Mouse (Mus musculus): ENCODE data around the gene 1810010H24Rik.
"Not testable (repeated sequence)": the region's sequence is repeated elsewhere in the genome, so short reads cannot be mapped to it uniquely, and the experiment has no call there.

1810010H24Rik gene

GRCm38 (mm10) chr11:107014020-107014585 lies 11.4 kb upstream of the 1810010H24Rik start:
- DNase-seq, result no peak

- peak; percentile 45 to 53 for DNase-seq
These were observed 10.7 kb upstream of the 1810010H24Rik start for GRCm38 (mm10) chr11:107014597-107015309.

DNA sequence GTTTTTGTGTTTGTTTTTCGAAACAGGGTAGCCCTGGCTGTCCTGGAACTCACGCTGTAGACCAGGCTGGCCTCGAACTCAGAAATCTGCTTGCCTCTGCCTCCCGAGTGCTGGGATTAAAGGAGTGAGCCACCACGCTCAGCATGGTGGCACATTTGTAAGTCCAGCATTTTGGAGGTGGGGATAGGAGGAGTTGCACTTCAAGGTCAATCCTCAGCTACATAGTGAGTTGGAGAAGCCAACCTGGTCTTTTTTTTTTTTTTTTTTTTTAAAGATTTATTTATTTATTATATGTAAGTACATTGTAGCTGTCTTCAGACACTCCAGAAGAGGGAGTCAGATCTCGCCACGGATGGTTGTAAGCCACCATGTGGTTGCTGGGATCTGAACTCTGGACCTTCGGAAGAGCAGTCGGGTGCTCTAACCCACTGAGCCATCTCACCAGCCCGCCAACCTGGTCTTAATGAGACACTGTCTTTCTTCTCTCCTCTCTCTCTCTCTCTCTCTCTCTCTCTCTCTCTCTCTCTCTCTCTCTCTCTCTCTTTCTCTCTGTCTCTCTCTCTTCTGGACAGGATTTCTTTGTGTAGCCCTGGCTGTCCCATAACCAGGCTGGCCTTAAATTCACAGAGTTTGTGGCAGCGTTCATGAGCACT lies 9.8 kb upstream of the 1810010H24Rik start:
- DNase-seq, result not testable (repeated sequence)

DNA sequence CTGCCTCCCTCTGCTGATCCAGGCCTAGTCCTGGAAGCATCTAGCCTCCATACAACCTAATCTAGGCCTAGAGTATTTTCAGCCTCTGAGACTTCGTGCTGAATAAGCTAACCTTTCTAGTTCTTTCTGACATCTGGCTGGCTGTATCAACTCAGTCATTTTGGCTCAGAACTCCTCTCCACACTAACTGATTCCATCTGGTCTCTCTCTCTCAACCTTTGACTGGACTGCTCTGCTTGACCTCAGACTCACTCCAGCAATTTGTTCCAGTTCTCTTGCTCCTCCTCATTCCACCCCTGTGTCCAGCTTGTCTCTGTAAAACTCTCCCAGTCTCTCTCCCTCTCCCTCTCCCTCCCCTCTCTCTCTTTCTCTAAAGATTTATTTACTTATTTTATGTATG lies 8.6 kb upstream of the 1810010H24Rik start:
- DNase-seq, result no peak

- DNase-seq, result no peak
These were observed 8.1 kb upstream of the 1810010H24Rik start for GRCm38 (mm10) chr11:107017339-107017886.

DNA sequence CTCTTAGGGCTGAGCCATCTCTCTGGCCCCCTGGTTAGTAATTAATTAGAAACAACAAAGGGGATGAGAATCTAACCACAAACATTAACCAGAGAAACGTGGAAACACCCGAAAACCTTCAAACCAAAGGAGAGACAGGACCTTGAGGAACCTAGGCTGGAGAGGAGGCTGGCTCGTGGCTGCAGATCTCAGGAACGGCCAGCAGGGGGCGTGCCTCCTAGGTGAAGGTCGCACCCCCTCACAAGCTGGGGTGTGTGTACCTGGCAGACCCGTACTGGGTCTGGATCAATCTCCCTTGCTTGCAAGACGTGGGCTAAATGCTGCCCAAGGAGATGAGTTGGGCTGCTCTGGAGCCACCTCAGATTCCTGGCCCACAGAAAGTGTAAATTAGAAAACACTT lies 6.9 kb upstream of the 1810010H24Rik start:
- DNase-seq, result no peak

GRCm38 (mm10) chr11:107019318-107019717 lies 6.2 kb upstream of the 1810010H24Rik start:
- no peak for DNase-seq

- not testable (repeated sequence) for DNase-seq
These were observed 5.8 kb upstream of the 1810010H24Rik start for GRCm38 (mm10) chr11:107019722-107020121.

GRCm38 (mm10) chr11:107022050-107022683 lies 3.3 kb upstream of the 1810010H24Rik start:
- no peak for DNase-seq

DNA sequence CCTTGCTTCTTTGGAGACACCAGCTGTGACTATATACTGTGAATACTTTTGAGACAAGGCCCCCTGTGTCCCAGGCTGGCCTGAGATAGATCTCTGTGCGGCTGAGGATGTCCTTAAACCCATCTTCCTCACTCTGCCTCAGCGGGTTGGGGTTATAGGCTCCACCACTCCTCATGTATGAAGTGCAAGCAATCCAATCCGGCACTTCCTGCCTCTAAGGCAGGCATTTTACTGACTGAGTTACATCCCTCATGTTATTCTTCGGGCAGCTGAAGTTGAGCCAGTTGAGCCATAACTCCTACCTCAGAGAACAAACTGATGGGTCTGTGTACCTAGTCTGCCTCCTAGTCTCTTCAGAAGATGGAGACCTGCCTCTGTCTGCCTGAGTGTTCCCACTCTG lies 1.1 kb upstream of the 1810010H24Rik start:
- DNase-seq, result no peak

- no peak for DNase-seq
These were observed 1.3 kb downstream of the 1810010H24Rik start for GRCm38 (mm10) chr11:107026554-107027430.

DNA sequence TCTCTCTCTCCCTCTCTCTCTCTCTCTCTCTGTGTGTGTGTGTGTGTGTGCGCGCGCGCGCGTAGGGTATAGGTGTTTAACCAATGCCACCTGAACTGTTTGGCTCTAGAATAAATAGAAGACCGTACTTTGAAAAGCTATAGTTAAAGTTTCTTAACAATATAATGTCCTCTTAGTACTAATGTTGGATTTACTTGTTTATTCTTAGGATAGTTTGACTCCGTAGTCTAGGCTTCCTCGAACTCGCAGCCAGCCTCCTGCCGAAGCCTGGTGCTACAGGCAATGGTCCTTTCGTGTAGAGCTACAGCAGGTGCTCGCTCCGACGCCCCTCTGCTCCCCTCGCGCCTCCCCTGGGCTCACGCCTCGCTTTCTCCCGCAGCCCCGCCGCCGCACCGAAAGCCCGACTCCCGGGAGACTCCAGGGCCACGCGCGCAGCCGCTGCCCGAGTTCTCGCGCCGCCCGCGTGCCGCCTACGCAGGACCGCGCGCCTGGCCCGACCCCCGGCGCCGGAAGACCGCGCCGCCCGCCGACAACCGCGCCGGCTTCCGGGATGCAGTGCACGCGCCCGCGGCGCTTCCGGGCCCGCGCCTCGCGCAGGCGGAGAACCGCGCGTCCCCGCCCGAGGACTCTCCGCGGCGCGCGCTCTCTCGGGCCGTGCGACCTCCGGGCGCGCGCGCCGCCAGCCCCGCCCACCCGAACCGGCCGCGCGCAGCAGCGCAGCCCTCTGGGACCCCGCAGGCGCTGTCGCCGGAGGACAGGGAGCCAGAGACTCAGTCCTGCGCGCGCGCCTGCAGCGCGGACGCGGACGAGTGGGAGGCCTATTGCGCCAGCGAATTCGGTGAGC lies 2.2 kb downstream of the 1810010H24Rik start:
- peak; percentile 91 to 93 for DNase-seq

DNA sequence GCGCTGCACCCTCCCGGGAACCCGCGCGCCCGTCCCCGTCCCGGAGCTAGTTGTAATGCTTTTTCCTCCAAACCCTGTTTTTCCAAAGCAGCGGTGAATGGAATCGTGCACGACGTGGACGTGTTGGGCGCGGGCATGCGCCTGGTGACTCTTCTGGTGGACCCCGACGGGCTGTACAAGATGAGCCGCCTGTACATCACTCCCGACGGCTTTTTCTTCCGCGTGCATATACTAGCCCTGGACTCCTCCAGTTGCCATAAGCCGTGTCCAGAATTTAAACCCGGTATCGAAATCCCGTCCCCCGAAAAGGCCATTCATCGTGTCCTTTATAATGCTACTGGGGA lies 2.8 kb downstream of the 1810010H24Rik start:
- DNase-seq, result no peak

DNA sequence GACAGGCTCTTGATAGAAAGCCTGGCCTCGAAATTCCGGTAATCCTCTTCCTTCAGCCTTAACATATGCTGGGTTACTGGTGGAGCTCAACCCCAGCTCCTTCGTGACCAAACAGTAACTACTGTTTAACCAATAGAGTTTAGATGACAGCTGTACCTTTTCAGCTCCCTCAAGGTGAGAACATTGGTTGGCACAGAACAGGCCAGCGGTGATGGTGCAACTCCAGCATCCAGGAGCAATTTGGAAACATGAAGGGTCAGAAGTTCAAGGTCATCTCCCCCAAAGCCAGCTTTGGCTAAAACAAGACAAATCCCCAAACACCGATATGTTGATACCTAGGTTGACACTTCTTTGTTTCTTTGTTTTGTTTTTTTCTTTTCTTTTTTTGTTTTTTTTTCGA lies 3.3 kb downstream of the 1810010H24Rik start:
- DNase-seq, result no peak

DNA sequence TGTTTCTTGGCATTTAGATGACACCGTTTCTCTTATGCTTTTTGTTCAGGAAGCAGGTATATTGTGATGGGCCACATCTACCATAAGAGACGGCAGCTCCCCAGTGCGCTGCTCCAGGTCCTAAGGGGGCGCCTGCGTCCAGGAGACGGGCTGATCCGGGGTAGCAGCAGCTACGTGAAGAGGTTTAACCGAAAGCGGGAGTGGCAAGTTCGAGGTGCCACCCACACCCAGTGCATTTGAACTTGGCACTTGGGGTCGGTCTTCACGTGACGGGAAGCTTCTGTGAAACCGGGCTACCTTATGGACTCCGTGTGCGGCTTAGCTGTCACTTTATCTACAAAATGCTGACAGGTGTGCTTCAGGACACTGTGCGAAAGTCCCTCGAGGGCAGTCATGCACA lies 4.1 kb downstream of the 1810010H24Rik start:
- DNase-seq, result peak; percentile 47 to 66

DNA sequence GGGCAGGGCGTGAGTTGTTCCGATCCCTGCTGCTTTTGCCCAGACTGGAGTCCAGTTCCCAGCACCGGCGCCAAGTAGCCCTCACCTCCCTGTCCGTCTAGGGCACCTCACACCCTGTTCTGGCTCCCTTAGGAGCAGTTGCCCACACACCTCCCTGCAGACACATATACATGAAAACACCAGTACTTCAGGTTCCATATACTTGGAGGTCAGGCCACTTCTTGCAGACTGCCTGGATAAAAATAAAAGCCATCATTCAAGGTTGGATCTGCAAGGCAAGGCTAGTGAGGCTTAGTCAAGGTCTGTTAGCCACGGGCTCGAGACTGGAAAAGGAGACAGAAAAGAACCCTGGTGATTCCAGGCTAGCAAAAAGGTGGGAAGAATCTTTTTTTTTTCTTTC lies 6.2 kb downstream of the 1810010H24Rik start:
- DNase-seq, result no peak

- no peak for DNase-seq
These were observed 8.8 kb downstream of the 1810010H24Rik start for GRCm38 (mm10) chr11:107034085-107034810.

GRCm38 (mm10) chr11:107039417-107039816 lies 13.9 kb downstream of the 1810010H24Rik start:
- DNase-seq, result no peak

DNA sequence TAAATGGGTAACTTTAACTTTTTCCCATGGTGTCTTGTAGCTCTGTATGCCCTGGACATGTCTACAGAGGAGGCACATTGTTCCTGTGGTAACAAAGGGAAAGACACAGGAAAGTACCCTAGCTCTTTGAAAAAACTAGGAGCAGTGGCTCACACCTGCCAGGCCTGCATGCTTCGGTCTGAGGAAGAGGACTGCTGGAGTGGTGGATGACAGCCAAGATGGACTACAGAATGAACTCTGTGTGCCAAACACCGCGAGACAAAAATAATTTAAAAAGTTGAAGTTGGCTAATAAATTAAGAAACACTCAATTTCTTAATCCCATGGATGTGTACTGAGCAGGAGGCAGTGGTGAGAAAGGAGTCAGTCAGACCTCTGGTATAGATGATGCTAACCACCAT lies 15.9 kb downstream of the 1810010H24Rik start:
- no peak for DNase-seq

- DNase-seq, result no peak
These were observed 17.9 kb downstream of the 1810010H24Rik start for GRCm38 (mm10) chr11:107043361-107043760.

GRCm38 (mm10) chr11:107044321-107044720 lies 18.8 kb downstream of the 1810010H24Rik start:
- DNase-seq, result peak; percentile 52 to 56

Measured in thymus, postnatal 36 days (tissue).